Mouse (Mus musculus): ENCODE results near the gene Cyp2s1.

DNA sequence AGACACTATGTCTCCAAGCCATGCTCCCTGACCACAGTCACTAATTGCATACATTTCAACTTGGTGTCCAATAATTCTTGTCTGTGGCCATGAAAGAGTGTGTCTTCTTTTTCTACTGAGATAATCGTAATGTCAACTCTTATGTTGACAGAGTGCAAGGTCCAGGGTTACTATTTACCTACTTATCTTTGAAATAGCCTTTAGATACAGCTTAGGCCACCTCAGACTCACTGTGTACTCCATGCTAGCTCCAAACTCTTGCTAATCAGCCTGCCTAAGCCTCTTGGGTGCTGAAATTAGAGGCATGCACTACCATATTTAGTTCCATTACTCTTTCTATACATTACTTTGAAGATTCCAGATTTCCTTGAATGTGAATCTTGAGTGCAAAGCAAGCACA lies 17.3 kb downstream of the Cyp2s1 start:
- TF ChIP-seq POLR2A (IDR thresholded peaks at IDR 0.05; ENCODE audit: control insufficient read depth, extremely low read depth, insufficient read depth, low read length, poor library complexity) (no peak), CTCF (IDR thresholded peaks at IDR 0.05; ENCODE audit: borderline replicate concordance, control insufficient read depth, extremely low read depth, insufficient read depth, low read length, poor library complexity) (no peak)

All from thymus, adult 2 months (tissue).